Mouse (Mus musculus): Measurements from ENCODE around the gene Man1c1. TPM values are rescaled to one million over a fixed set of nuclear protein-coding genes. Genes with fewer than 3 reads are reported as not detected.

Gene Man1c1
- polyA plus RNA-seq, 1 experiment from 2014 or later = 3.3 TPM

DNA sequence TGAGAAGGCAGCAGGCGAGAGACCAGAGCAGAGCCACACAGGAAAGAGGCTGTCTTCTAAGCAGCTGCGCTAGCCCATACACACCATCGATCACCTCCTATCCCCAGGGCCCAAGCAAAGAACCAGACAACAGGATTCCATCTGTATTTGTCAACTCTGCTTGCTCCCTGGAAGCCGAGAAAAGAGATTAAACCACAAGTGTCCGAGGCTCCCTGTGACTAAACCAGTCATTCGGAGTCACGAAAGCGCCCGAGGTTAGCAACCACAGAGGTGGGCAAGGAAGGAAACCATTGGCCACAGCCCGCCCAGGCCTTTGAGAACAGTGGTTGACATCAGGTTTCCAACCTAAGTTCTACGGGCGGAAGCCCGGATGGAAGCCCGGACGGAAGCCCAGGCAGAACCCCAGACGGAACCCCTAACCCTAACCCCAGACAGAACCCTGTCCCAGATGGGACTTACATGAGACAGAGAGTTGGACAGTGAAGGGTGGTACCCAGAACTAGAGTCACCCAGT is 32.4 kb downstream of the Man1c1 start:
- Histone ChIP-seq H3K27me3 (no peaks in the 10 kb centered on the region), H3K9me3 (no peaks in the 10 kb centered on the region), H3K4me3 (no peak overlapping the region), H3K4me2 (no peak overlapping the region), H3K27ac (no peak overlapping the region), H3K36me3 (no peaks in the 10 kb centered on the region), H3K4me1 (no peaks in the 10 kb centered on the region), H3K9ac (no peak overlapping the region)
- ATAC-seq (ENCODE audit: borderline replicate concordance, extremely low read depth, low FRiP score, low TSS enrichment) = no peak
- WGBS = 71% methylated on average over 16 of the region's 16 CpGs

DNA sequence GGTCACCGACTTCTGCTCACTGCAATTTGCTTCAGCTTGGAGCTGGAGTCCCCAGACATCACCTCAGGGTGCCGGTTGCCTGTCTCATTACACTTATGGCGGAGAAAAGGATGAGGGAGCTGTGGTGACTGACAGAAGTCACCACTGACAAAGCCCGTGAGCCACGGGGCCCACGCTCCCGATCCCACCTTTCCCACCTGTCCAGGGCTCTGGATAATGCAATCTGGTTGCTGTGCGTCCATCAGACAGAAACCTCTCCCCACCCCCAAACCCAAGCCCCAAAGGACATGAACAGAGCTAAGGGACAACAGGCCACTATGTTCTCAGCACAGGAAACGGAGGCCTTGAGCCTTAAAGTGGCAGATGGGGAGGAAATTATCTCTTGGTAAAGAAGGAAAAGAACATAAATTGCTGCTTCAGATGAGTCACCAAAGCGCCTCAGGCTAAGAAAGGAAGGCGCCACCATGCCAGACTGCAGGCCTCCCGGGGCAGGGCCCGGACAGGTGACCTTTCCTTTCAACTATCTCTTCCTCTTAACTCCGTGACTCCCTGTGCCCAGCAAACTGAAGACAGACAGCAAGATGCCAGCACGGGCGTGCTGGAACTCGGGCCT is 34.2 kb downstream of the Man1c1 start:
- no peaks in the 10 kb centered on the region for H3K4me1 ChIP-seq

GRCm38 (mm10) chr4:134668355-134669028 is 35.6 kb downstream of the Man1c1 start:
- no peaks in the 10 kb centered on the region for H3K4me1 ChIP-seq
- H3K27me3 ChIP-seq = no peaks in the 10 kb centered on the region
- H3K4me2 ChIP-seq = no peak overlapping the region
- H3K9ac ChIP-seq = no peak overlapping the region
- H3K4me3 ChIP-seq = no peak overlapping the region
- H3K27ac ChIP-seq = no peak overlapping the region
- H3K9me3 ChIP-seq = no peaks in the 10 kb centered on the region
- 50% methylated on average over 12 of the region's 12 CpGs for WGBS
- ATAC-seq (ENCODE audit: borderline replicate concordance, extremely low read depth, low FRiP score, low TSS enrichment) = no peak
- H3K36me3 ChIP-seq = no peaks in the 10 kb centered on the region

More for the DNA sequence above, 34.2 kb downstream of the Man1c1 start:
- WGBS = 65% methylated on average over 17 of the region's 17 CpGs
- no peak overlapping the region for H3K4me2 ChIP-seq
- H3K36me3 ChIP-seq = no peaks in the 10 kb centered on the region
- no peaks in the 10 kb centered on the region for H3K9me3 ChIP-seq
- no peak overlapping the region for H3K9ac ChIP-seq
- ATAC-seq (ENCODE audit: borderline replicate concordance, extremely low read depth, low FRiP score, low TSS enrichment) = no peak
- no peak overlapping the region for H3K4me3 ChIP-seq
- no peaks in the 10 kb centered on the region for H3K27me3 ChIP-seq
- no peak overlapping the region for H3K27ac ChIP-seq

DNA sequence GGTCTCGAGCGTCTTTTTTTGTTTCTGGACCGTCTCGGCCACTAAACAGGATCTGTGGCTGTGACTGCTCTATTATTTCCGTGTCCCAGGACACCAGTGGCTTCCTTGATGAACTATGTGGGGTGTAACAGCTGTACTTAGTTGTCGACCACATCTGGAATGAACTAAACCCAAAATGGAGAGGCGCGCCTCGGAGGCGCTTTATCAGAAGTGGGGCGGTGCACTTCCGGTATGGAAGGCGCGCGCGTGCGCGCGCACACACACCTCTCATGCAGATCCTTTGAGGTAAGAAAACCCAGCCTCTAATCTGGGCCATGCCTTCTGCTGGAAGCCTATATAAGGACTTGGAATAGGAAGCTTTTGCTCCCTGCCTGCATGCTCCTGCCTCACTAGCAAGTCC is 37.7 kb downstream of the Man1c1 start:
- H3K9ac ChIP-seq = no peak overlapping the region
- WGBS = 88% methylated on average over 19 of the region's 19 CpGs
- no peaks in the 10 kb centered on the region for H3K9me3 ChIP-seq
- H3K4me2 ChIP-seq = no peak overlapping the region
- no peaks in the 10 kb centered on the region for H3K4me1 ChIP-seq
- no peak for ATAC-seq (ENCODE audit: borderline replicate concordance, extremely low read depth, low FRiP score, low TSS enrichment)
- H3K4me3 ChIP-seq = no peak overlapping the region
- no peaks in the 10 kb centered on the region for H3K27me3 ChIP-seq
- H3K27ac ChIP-seq = no peak overlapping the region
- H3K36me3 ChIP-seq = no peaks in the 10 kb centered on the region

DNA sequence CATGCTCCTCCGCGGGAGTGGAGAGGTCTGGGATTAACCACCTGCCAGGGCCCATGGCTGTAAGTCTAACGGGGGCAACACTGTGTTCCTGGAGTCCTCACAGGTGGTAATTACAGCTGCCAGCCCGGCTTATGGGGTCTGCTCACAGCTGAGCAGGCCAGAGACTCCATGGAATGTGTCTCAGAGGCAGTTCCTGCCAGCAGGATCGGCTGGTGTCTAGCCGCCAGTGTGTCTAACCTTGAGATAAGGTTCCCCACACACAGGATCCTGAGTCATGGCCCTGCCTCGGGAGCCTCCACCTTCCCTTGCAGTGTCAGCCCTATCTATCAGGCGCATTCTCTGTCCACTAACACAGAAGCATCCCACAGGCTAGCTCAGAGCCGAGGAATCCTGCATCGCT is 41.0 kb downstream of the Man1c1 start:
- Histone ChIP-seq H3K27ac (no peak overlapping the region), H3K4me2 (no peak overlapping the region), H3K4me3 (no peak overlapping the region), H3K9ac (no peak overlapping the region), H3K36me3 (no peaks in the 10 kb centered on the region), H3K27me3 (peaks cover 7% of the 10 kb centered on the region; the same call in 1 of the 2 replicates), H3K4me1 (peaks cover 17% of the 10 kb centered on the region), H3K9me3 (no peaks in the 10 kb centered on the region)
- ATAC-seq (ENCODE audit: borderline replicate concordance, extremely low read depth, low FRiP score, low TSS enrichment) = no peak
- 36% methylated on average over 10 of the region's 10 CpGs for WGBS

GRCm38 (mm10) chr4:134660630-134661183 is 43.4 kb downstream of the Man1c1 start:
- no peak for ATAC-seq (ENCODE audit: borderline replicate concordance, extremely low read depth, low FRiP score, low TSS enrichment)
- Histone ChIP-seq H3K4me3 (no peak overlapping the region), H3K36me3 (no peaks in the 10 kb centered on the region), H3K27me3 (peaks cover 7% of the 10 kb centered on the region; the same call in 1 of the 2 replicates), H3K9me3 (no peaks in the 10 kb centered on the region), H3K4me1 (peaks cover 17% of the 10 kb centered on the region), H3K9ac (no peak overlapping the region), H3K4me2 (no peak overlapping the region), H3K27ac (no peak overlapping the region)
- 50% methylated on average over 18 of the region's 18 CpGs for WGBS

- Histone ChIP-seq H3K27me3 (peaks cover 7% of the 10 kb centered on the region; the same call in 1 of the 2 replicates), H3K4me1 (peaks cover 17% of the 10 kb centered on the region), H3K9me3 (no peaks in the 10 kb centered on the region), H3K9ac (no peak overlapping the region), H3K27ac (no peak overlapping the region), H3K4me3 (no peak overlapping the region), H3K36me3 (no peaks in the 10 kb centered on the region), H3K4me2 (peak overlapping the region; percentile 48)
- ATAC-seq (ENCODE audit: borderline replicate concordance, extremely low read depth, low FRiP score, low TSS enrichment) = no peak
- 18% methylated on average over 27 of the region's 27 CpGs for WGBS
These were observed 44.5 kb downstream of the Man1c1 start for GRCm38 (mm10) chr4:134659354-134660301.

DNA sequence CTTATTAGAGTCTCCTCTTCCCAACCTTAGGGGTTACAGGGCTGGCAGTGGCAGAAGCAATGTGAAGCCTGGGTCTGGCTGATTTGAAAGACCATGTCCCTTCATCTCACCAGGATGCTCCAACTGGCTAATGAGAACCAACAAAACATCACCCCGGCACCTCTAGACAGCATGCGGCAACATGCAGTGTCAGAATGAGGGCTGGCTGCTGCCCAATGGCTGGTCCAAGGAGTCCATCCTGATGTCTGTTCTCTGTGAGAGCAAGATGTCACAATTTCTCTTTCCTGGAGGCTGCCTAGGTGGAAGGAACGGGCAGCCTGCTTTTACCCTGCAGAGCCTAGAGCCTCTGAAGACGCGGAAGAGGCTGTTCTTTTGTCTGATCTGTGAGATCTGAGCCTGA is 46.6 kb downstream of the Man1c1 start:
- 65% methylated on average over 5 of the region's 5 CpGs for WGBS
- Histone ChIP-seq H3K27ac (no peak overlapping the region), H3K4me1 (peaks cover 17% of the 10 kb centered on the region), H3K4me3 (no peak overlapping the region), H3K27me3 (peaks cover 7% of the 10 kb centered on the region; the same call in 1 of the 2 replicates), H3K36me3 (no peaks in the 10 kb centered on the region), H3K9me3 (no peaks in the 10 kb centered on the region), H3K9ac (no peak overlapping the region), H3K4me2 (no peak overlapping the region)
- ATAC-seq (ENCODE audit: borderline replicate concordance, extremely low read depth, low FRiP score, low TSS enrichment) = no peak

DNA sequence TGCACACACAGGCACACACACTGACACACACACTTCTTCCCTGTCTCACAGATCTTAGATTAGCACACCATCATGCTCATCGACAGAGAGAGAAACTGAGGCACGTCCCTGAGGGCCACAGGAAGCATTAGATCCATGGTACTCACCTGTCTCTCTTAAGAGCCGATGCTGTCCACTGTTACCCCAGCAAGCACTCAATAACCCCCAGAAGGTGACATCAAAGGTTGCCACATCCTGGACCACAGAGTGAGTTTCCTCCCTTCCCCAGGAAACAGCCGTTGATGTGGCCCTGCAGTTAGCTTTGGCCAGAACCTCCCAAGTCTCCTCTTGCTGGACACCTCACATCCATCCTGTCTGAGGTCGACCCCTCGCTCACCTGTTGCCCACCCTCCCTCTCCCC is 49.7 kb downstream of the Man1c1 start:
- Histone ChIP-seq H3K36me3 (no peaks in the 10 kb centered on the region), H3K4me3 (no peak overlapping the region), H3K4me1 (peaks cover under 1% of the 10 kb centered on the region; the same call in 1 of the 2 replicates), H3K4me2 (no peak overlapping the region), H3K9me3 (no peaks in the 10 kb centered on the region), H3K9ac (no peak overlapping the region), H3K27me3 (no peaks in the 10 kb centered on the region; the same call in 1 of the 2 replicates), H3K27ac (no peak overlapping the region)
- WGBS = 61% methylated on average over 6 of the region's 6 CpGs
- ATAC-seq (ENCODE audit: borderline replicate concordance, extremely low read depth, low FRiP score, low TSS enrichment) = no peak

GRCm38 (mm10) chr4:134652720-134653119 is 51.4 kb downstream of the Man1c1 start:
- H3K9ac ChIP-seq = no peak overlapping the region

GRCm38 (mm10) chr4:134652151-134652550 is 51.9 kb downstream of the Man1c1 start:
- WGBS = 67% methylated on average over 2 of the region's 2 CpGs
- no peak overlapping the region for H3K27ac ChIP-seq
- ATAC-seq (ENCODE audit: borderline replicate concordance, extremely low read depth, low FRiP score, low TSS enrichment) = no peak
- no peak overlapping the region for H3K4me2 ChIP-seq
- no peaks in the 10 kb centered on the region for H3K36me3 ChIP-seq
- no peak overlapping the region for H3K4me3 ChIP-seq
- H3K9me3 ChIP-seq = no peaks in the 10 kb centered on the region
- no peaks in the 10 kb centered on the region for H3K27me3 ChIP-seq
- no peaks in the 10 kb centered on the region for H3K4me1 ChIP-seq
- H3K9ac ChIP-seq = no peak overlapping the region

More at GRCm38 (mm10) chr4:134652720-134653119, 51.4 kb downstream of the Man1c1 start:
- Histone ChIP-seq H3K4me1 (no peaks in the 10 kb centered on the region), H3K4me3 (no peak overlapping the region), H3K36me3 (no peaks in the 10 kb centered on the region), H3K4me2 (no peak overlapping the region), H3K9me3 (no peaks in the 10 kb centered on the region), H3K27me3 (no peaks in the 10 kb centered on the region), H3K27ac (no peak overlapping the region)
- no peak for ATAC-seq (ENCODE audit: borderline replicate concordance, extremely low read depth, low FRiP score, low TSS enrichment)
- 92% methylated on average over 4 of the region's 4 CpGs for WGBS

Data from lung, embryonic 15.5 days (tissue).